ENCODE assay signal across 11 mouse cellular contexts in genomic region chr1:160233921-160234320, GRCm38 (mm10). TPM values are rescaled to one million over a fixed set of nuclear protein-coding genes. Genes with fewer than 3 reads are reported as not detected.
DNase-seq lines count a peak whose midpoint lies in the region; ATAC-seq lines count a peak whose summit lies in the region.
"Had no signal": no experiment of that assay in that cellular context is flagged by ENCODE, and none has a peak within 500 bp of the region (broad histone marks: within the 10 kb centered on the region; RNA-seq: fewer than 3 reads in every experiment).

No protein-coding gene starts in this region.

- intact Hi-C loops in left cerebral cortex, postnatal 14 days (cut with DNase I): loop anchor here (10.0 kb wide), 1 partner anchor 481 kb away; no protein-coding TSS in a partner anchor

- peak; percentile 69 for DNase-seq in embryonic facial prominence, embryonic 14.5 days (ENCODE audit: low spot score)
- DNase-seq in embryonic facial prominence, embryonic 10.5 days (ENCODE audit: low spot score): no peak
- no peak for DNase-seq in midbrain, embryonic 10.5 days (ENCODE audit: low spot score)
- DNase-seq in lung, postnatal 4 days: peak; percentile 44
- no peak for DNase-seq in left cerebral cortex, postnatal 14 days (ENCODE audit: low spot score in 2 of 2)
- no peak for DNase-seq in thymus, postnatal 25 days
- DNase-seq in frontal cortex, postnatal 14 days (ENCODE audit: low spot score in 2 of 2): no peak
- DNase-seq: kidney, adult 8-10 months; thymus, adult 18-20 months had no signal

- no peaks in the 10 kb centered on the region for H3K27me3 ChIP-seq in embryonic facial prominence, embryonic 14.5 days (replicated peaks; ENCODE audit: control insufficient read depth, insufficient read depth, low read length)
- H3K27me3 ChIP-seq in embryonic facial prominence, embryonic 10.5 days (replicated peaks; ENCODE audit: low read depth, poor library complexity, severe bottlenecking): no peaks in the 10 kb centered on the region
- H3K27me3 ChIP-seq in midbrain, embryonic 15.5 days (replicated peaks): no peaks in the 10 kb centered on the region
- H3K27me3 ChIP-seq in midbrain, embryonic 10.5 days (ENCODE audit: low read depth, poor library complexity, severe bottlenecking): no peaks in the 10 kb centered on the region
- H3K27me3 ChIP-seq: embryonic facial prominence, embryonic 13.5 days had no signal

- no peaks in the 10 kb centered on the region for H3K9me3 ChIP-seq in embryonic facial prominence, embryonic 14.5 days (ENCODE audit: control insufficient read depth, low read length)
- no peaks in the 10 kb centered on the region for H3K9me3 ChIP-seq in embryonic facial prominence, embryonic 10.5 days
- H3K9me3 ChIP-seq in midbrain, embryonic 15.5 days: no peaks in the 10 kb centered on the region
- H3K9me3 ChIP-seq in midbrain, embryonic 10.5 days (replicated peaks): no peaks in the 10 kb centered on the region
- H3K9me3 ChIP-seq: embryonic facial prominence, embryonic 13.5 days had no signal

- no peak overlapping the region for H3K4me2 ChIP-seq in embryonic facial prominence, embryonic 14.5 days (ENCODE audit: low read depth, low read length)
- H3K4me2 ChIP-seq in midbrain, embryonic 15.5 days: no peak overlapping the region
- H3K4me2 ChIP-seq: embryonic facial prominence, embryonic 13.5 days had no signal

- no peaks in the 10 kb centered on the region for H3K4me1 ChIP-seq in embryonic facial prominence, embryonic 14.5 days (ENCODE audit: control insufficient read depth, insufficient read depth, low read length)
- H3K4me1 ChIP-seq in embryonic facial prominence, embryonic 10.5 days: no peaks in the 10 kb centered on the region
- no peaks in the 10 kb centered on the region; the same call in 1 of the 2 replicates for H3K4me1 ChIP-seq in midbrain, embryonic 15.5 days
- no peaks in the 10 kb centered on the region for H3K4me1 ChIP-seq in midbrain, embryonic 10.5 days

- no peak overlapping the region for H3K9ac ChIP-seq in embryonic facial prominence, embryonic 14.5 days (ENCODE audit: low read depth, low read length)
- no peak overlapping the region for H3K9ac ChIP-seq in midbrain, embryonic 15.5 days
- H3K9ac ChIP-seq: embryonic facial prominence, embryonic 13.5 days had no signal

- H3K4me3 ChIP-seq in embryonic facial prominence, embryonic 14.5 days (ENCODE audit: low read depth, low read length): no peak overlapping the region
- no peak overlapping the region for H3K4me3 ChIP-seq in embryonic facial prominence, embryonic 10.5 days
- H3K4me3 ChIP-seq in midbrain, embryonic 15.5 days: no peak overlapping the region
- H3K4me3 ChIP-seq in midbrain, embryonic 10.5 days: no peak overlapping the region
- H3K4me3 ChIP-seq: embryonic facial prominence, embryonic 13.5 days had no signal

- ATAC-seq in embryonic facial prominence, embryonic 14.5 days (ENCODE audit: low read depth): no peak
- ATAC-seq in midbrain, embryonic 15.5 days (replicated peaks): no peak

- no peak overlapping the region for H3K27ac ChIP-seq in embryonic facial prominence, embryonic 14.5 days (replicated peaks; ENCODE audit: low read depth, low read length)
- no peak overlapping the region for H3K27ac ChIP-seq in embryonic facial prominence, embryonic 10.5 days (replicated peaks)
- peak overlapping the region; percentile 23; the same call in 1 of the 2 replicates for H3K27ac ChIP-seq in midbrain, embryonic 15.5 days
- H3K27ac ChIP-seq in midbrain, embryonic 10.5 days (replicated peaks): no peak overlapping the region
- H3K27ac ChIP-seq: embryonic facial prominence, embryonic 13.5 days had no signal

- H3K36me3 ChIP-seq in embryonic facial prominence, embryonic 14.5 days (ENCODE audit: control insufficient read depth, insufficient read depth, low read length): no peaks in the 10 kb centered on the region
- H3K36me3 ChIP-seq in embryonic facial prominence, embryonic 10.5 days (replicated peaks): no peaks in the 10 kb centered on the region
- no peaks in the 10 kb centered on the region for H3K36me3 ChIP-seq in midbrain, embryonic 15.5 days (replicated peaks)
- H3K36me3 ChIP-seq in midbrain, embryonic 10.5 days: no peaks in the 10 kb centered on the region
- H3K36me3 ChIP-seq: embryonic facial prominence, embryonic 13.5 days had no signal

RNA-seq across cellular contexts. Expression of gene Cacybp, which starts 21.2 kb away (rescaled TPM):
- polyA plus RNA-seq in embryonic facial prominence, embryonic 14.5 days (2014; fragmentation: Nextera tagmentation; extraction: Ambion mirVana): 212 and 215 TPM in 2 replicates
- 354 and 357 TPM in 2 replicates for polyA plus RNA-seq in embryonic facial prominence, embryonic 10.5 days (2016; fragmentation: Nextera tagmentation; extraction: Ambion mirVana)
- polyA plus RNA-seq in midbrain, embryonic 15.5 days (2015; fragmentation: Nextera tagmentation; extraction: Ambion mirVana): 242 and 256 TPM in 2 replicates
- polyA plus RNA-seq in midbrain, embryonic 10.5 days (2016; fragmentation: Nextera tagmentation; extraction: Ambion mirVana): 306 and 335 TPM in 2 replicates
- total RNA-seq in left cerebral cortex, postnatal 14 days (2021): 10 to 100 TPM; 85.4 to 97.1 TPM

RNA-seq across cellular contexts. Expression of gene Mrps14, which starts 38.9 kb away (rescaled TPM):
- 238 and 243 TPM in 2 replicates for polyA plus RNA-seq in embryonic facial prominence, embryonic 14.5 days (2014; fragmentation: Nextera tagmentation; extraction: Ambion mirVana)
- 231 and 235 TPM in 2 replicates for polyA plus RNA-seq in embryonic facial prominence, embryonic 10.5 days (2016; fragmentation: Nextera tagmentation; extraction: Ambion mirVana)
- polyA plus RNA-seq in midbrain, embryonic 15.5 days (2015; fragmentation: Nextera tagmentation; extraction: Ambion mirVana): 113 and 126 TPM in 2 replicates
- 245 and 255 TPM in 2 replicates for polyA plus RNA-seq in midbrain, embryonic 10.5 days (2016; fragmentation: Nextera tagmentation; extraction: Ambion mirVana)
- 10 to 100 TPM; 57.8 to 58.5 TPM for total RNA-seq in left cerebral cortex, postnatal 14 days (2021)

Comparison
In these comparisons a context has a peak if more than half of its experiments do, and no peak if none do; other contexts are left out.
1. DNase-seq: peak in embryonic facial prominence, embryonic 14.5 days (single experiment) and lung, postnatal 4 days (2 of 2); none in embryonic facial prominence, embryonic 10.5 days (single experiment), midbrain, embryonic 10.5 days (single experiment), left cerebral cortex, postnatal 14 days (0 of 2), thymus, postnatal 25 days (single experiment) and frontal cortex, postnatal 14 days (0 of 2).